Mouse (Mus musculus) cerebellum, postnatal 25 days (tissue): Measurements from ENCODE around the gene Speg.

Source experiments
- DNase-seq, 2 experiments: peaks; one replicate each; pipeline ENCODE4 v3.0.0; 2021; ENCODE audit warnings: mixed read lengths in 2 of 2

Speg gene

GRCm38 (mm10) chr1:75462636-75463035 is 87.5 kb downstream of the Speg start:
- no peak for DNase-seq

GRCm38 (mm10) chr1:75463652-75464204 is 88.6 kb downstream of the Speg start:
- DNase-seq, result no peak

GRCm38 (mm10) chr1:75467215-75467927 is 92.3 kb downstream of the Speg start:
- DNase-seq, result peak; percentile 89

- DNase-seq, result no peak
Measured at GRCm38 (mm10) chr1:75469287-75469825, 94.3 kb downstream of the Speg start.

- DNase-seq, result no peak
Measured at GRCm38 (mm10) chr1:75476441-75476840, 101.3 kb downstream of the Speg start.

- DNase-seq, result peak; percentile 97
Measured at GRCm38 (mm10) chr1:75477264-75477965, 102.3 kb downstream of the Speg start.

- DNase-seq, result no peak
Measured at GRCm38 (mm10) chr1:75477966-75478290, 102.8 kb downstream of the Speg start.

GRCm38 (mm10) chr1:75478497-75478896 is 103.4 kb downstream of the Speg start:
- DNase-seq, result no peak

- peak; percentile 98 for DNase-seq
Measured at GRCm38 (mm10) chr1:75478916-75479634, 104.0 kb downstream of the Speg start, which contains the start of the genes Chpf and Tmem198. TSS of gene Chpf (minus strand) at chr1:75479307. TSS of gene Tmem198 (plus strand) at chr1:75479532.

- DNase-seq, result no peak
Measured at GRCm38 (mm10) chr1:75479635-75479989, 104.5 kb downstream of the Speg start.

- DNase-seq, result peak; percentile 48 to 56
Measured at GRCm38 (mm10) chr1:75480036-75480435, 104.9 kb downstream of the Speg start.

- DNase-seq, result no peak
Measured at GRCm38 (mm10) chr1:75480735-75481134, 105.6 kb downstream of the Speg start.
